Mouse (Mus musculus) hindbrain, embryonic 14.5 days (tissue): ENCODE data around the gene Mbd6. TPM values are rescaled to one million over a fixed set of nuclear protein-coding genes. Genes with fewer than 3 reads are reported as not detected.

Source experiments
- ATAC-seq: fragments of 200-750 bp; cut with Nextera tagmentation; 2 replicates; pipeline ENCODE4 v1.8.0; 2017; ENCODE audit warnings: moderate number of reproducible peaks, mild to moderate bottlenecking, moderate TSS enrichment, moderate library complexity; ENCODE audit not compliant: low FRiP score
- DNase-seq: peaks from one replicate; pipeline ENCODE4 v3.0.0-alpha.2; 2015; ENCODE audit warnings: low spot score
- H3K27ac ChIP-seq: fragments of 300-500 bp; sonication (generic); 2 replicates; pipeline ENCODE4 v1.5.1; 2014; ENCODE audit warnings: mild to moderate bottlenecking, moderate library complexity
- H3K27me3 ChIP-seq: fragments of 300-500 bp; sonication (generic); 2 replicates; pipeline ENCODE4 v1.6.1; 2014; ENCODE audit warnings: mild to moderate bottlenecking, low read length, mixed read lengths; ENCODE audit not compliant: control insufficient read depth, insufficient read depth
- H3K36me3 ChIP-seq: fragments of 300-500 bp; sonication (generic); replicated peaks from 2 replicates; pipeline ENCODE4 v1.6.1; 2014; ENCODE audit not compliant: control insufficient read depth, insufficient read depth
- H3K4me1 ChIP-seq: fragments of 300-500 bp; sonication (generic); replicated peaks from 2 replicates; pipeline ENCODE4 v1.6.1; 2014; ENCODE audit warnings: antibody characterized with exemption, low read length, mixed read lengths; ENCODE audit not compliant: control insufficient read depth, insufficient read depth
- H3K4me2 ChIP-seq: fragments of 300-500 bp; sonication (generic); replicated peaks from 2 replicates; pipeline ENCODE4 v1.6.1; 2014; ENCODE audit warnings: mild to moderate bottlenecking, moderate library complexity
- H3K4me3 ChIP-seq: fragments of 300-500 bp; sonication (generic); replicated peaks from 2 replicates; pipeline ENCODE4 v1.5.1; 2014; ENCODE audit warnings: mild to moderate bottlenecking, low read length
- H3K9ac ChIP-seq: fragments of 300-500 bp; sonication (generic); 2 replicates; pipeline ENCODE4 v1.6.1; 2014
- H3K9me3 ChIP-seq: fragments of 300-500 bp; sonication (generic); 2 replicates; pipeline ENCODE4 v1.6.1; 2016; ENCODE audit warnings: low read length; ENCODE audit not compliant: control insufficient read depth
- WGBS: fragments of 180-500 bp; shearing (Covaris S2); extraction: QIAGEN DNeasy Blood & Tissue Kit; methylation state at CpG from one replicate; pipeline ENCODE4 v1.1.7; 2014; 5-methylcytosine and 5-hydroxymethylcytosine counted together
- polyA plus RNA-seq: library from polyadenylated mRNA; unstranded; fragments of >200 nt; fragmentation: Nextera tagmentation; extraction: Ambion mirVana; gene quantifications from 2 replicates; pipeline ENCODE4 v1.2.1, GENCODE M21; 2014

Mbd6 gene
- polyA plus RNA-seq, 1 experiment from 2014 or later: 16.2 TPM

DNA sequence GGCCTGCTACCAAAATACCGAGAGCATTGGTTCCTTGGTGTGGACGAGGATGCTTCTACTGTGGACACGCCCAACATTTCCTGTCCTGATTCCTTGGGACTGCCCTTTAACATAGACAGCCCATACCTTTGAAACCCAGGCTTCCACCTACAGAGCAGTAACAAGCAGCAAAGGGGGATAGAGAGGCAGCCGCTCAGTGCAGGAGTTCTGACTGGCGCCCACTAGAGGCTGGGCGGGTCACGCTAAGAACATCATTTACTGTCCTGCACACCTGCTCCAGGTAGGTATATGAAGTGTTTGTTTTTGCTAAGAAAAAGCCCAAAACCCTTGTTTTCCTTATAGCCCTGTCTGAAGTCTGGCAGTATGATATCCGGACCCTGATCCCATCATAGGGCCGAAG is 55.7 kb downstream of the Mbd6 start:
- Histone ChIP-seq H3K4me3 (no peak overlapping the region), H3K9ac (no peak overlapping the region), H3K9me3 (no peaks in the 10 kb centered on the region), H3K4me2 (no peak overlapping the region), H3K36me3 (peaks cover 92% of the 10 kb centered on the region), H3K27me3 (no peaks in the 10 kb centered on the region), H3K4me1 (no peaks in the 10 kb centered on the region), H3K27ac (no peak overlapping the region)
- DNase-seq (no peak), ATAC-seq (no peak)
- WGBS: 87% methylated on average over 9 of the region's 9 CpGs

Other genes starting within 250 kb of the Mbd6 start
- gene Mettl1, start 247.6 kb downstream of the Mbd6 start, polyA plus RNA-seq: 19.5 and 22.1 TPM in 2 replicates
- gene Eef1akmt3, start 247.5 kb downstream of the Mbd6 start, polyA plus RNA-seq: 0.13 and 0.25 TPM in 2 replicates
- 0.08 TPM in 1 of 2 replicates, not detected in the other for gene Cyp27b1, start 240.8 kb downstream of the Mbd6 start, polyA plus RNA-seq
- gene March9, start 228.8 kb downstream of the Mbd6 start, polyA plus RNA-seq: 12.0 and 12.9 TPM in 2 replicates
- 764 and 784 TPM in 2 replicates for gene Cdk4, start 225.5 kb downstream of the Mbd6 start, polyA plus RNA-seq
- 54.4 and 83.3 TPM in 2 replicates for gene Tspan31, start 218.8 kb downstream of the Mbd6 start, polyA plus RNA-seq
- 6.7 and 8.2 TPM in 2 replicates for gene Agap2, start 213.7 kb downstream of the Mbd6 start, polyA plus RNA-seq
- gene Os9, start 167.9 kb downstream of the Mbd6 start, polyA plus RNA-seq: 78.1 and 83.0 TPM in 2 replicates
- gene B4galnt1, start 123.8 kb downstream of the Mbd6 start, polyA plus RNA-seq: 73.7 and 79.1 TPM in 2 replicates
- gene Slc26a10, start 108.4 kb downstream of the Mbd6 start, polyA plus RNA-seq: 0.94 and 0.99 TPM in 2 replicates
- gene Arhgef25, start 98.9 kb downstream of the Mbd6 start, polyA plus RNA-seq: 23.5 and 25.5 TPM in 2 replicates
- 223 and 231 TPM in 2 replicates for gene Dtx3, start 93.3 kb downstream of the Mbd6 start, polyA plus RNA-seq
- gene Pip4k2c, start 77.4 kb downstream of the Mbd6 start, polyA plus RNA-seq: 16.8 and 17.1 TPM in 2 replicates
- 118 and 129 TPM in 2 replicates for gene Kif5a, start 25.7 kb downstream of the Mbd6 start, polyA plus RNA-seq
- gene Dctn2, start 22.6 kb downstream of the Mbd6 start, polyA plus RNA-seq: 281 and 296 TPM in 2 replicates
- gene Mars, start 22.8 kb upstream of the Mbd6 start, polyA plus RNA-seq: 113 and 124 TPM in 2 replicates
- 0.88 and 1.1 TPM in 2 replicates for gene Arhgap9, start 32.9 kb upstream of the Mbd6 start, polyA plus RNA-seq
- gene Gli1, start 53.0 kb upstream of the Mbd6 start, polyA plus RNA-seq: 1.3 and 1.6 TPM in 2 replicates
- gene Inhbe, start 65.4 kb upstream of the Mbd6 start, polyA plus RNA-seq: 0.04 TPM in 1 of 2 replicates, not detected in the other
- gene Inhbc, start 81.4 kb upstream of the Mbd6 start, polyA plus RNA-seq: not detected in 2 replicates
- gene R3hdm2, start 91.3 kb upstream of the Mbd6 start, polyA plus RNA-seq: 32.3 and 37.8 TPM in 2 replicates
- 0.60 TPM in 1 of 2 replicates, not detected in the other for gene Stac3, start 212.7 kb upstream of the Mbd6 start, polyA plus RNA-seq
- gene Ndufa4l2, start 225.9 kb upstream of the Mbd6 start, polyA plus RNA-seq: 12.7 and 18.0 TPM in 2 replicates
- 45.6 and 47.4 TPM in 2 replicates for gene Shmt2, start 233.4 kb upstream of the Mbd6 start, polyA plus RNA-seq
- gene Nxph4, start 245.5 kb upstream of the Mbd6 start, polyA plus RNA-seq: 94.1 and 105 TPM in 2 replicates